Mouse (Mus musculus): Measurements from ENCODE around the gene Nek11. TPM values are rescaled to one million over a fixed set of nuclear protein-coding genes. Genes with fewer than 3 reads are reported as not detected.

Nek11 gene
- polyA plus RNA-seq, 1 experiment from 2014 or later = 0.15 TPM

DNA sequence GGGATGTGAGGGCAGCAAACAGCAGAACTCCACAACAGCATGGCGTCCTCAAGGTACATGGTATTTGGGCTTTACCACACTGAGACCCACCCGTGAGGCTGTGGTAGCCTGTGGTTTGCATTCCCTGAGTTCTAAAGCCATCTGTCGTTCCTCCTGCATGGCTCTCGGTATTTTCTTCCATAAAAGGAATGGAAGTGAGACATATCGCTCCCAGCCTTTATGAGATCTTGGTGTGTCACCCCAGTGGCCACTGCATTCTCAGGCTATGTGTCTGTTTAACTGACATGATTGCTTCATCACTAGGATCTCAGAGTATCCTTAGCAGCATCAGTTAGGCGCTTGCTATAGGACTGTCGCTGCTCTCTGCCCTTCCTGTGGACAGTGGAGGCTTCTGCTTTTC is 18.9 kb downstream of the Nek11 start:
- no peaks in the 10 kb centered on the region for H3K36me3 ChIP-seq (ENCODE audit: control insufficient read depth, insufficient read depth, low read length)
- WGBS = 69% methylated on average over 7 of the region's 7 CpGs
- H3K27ac ChIP-seq (ENCODE audit: low read length) = no peak overlapping the region
- no peaks in the 10 kb centered on the region for H3K27me3 ChIP-seq (replicated peaks; ENCODE audit: control insufficient read depth, insufficient read depth, low read length)
- H3K4me2 ChIP-seq (ENCODE audit: low read depth, low read length) = no peak overlapping the region
- ATAC-seq = no peak
- no peaks in the 10 kb centered on the region for H3K4me1 ChIP-seq (ENCODE audit: control insufficient read depth, insufficient read depth, low read length)
- no peak overlapping the region for H3K4me3 ChIP-seq (ENCODE audit: low read length)
- H3K9me3 ChIP-seq (ENCODE audit: control insufficient read depth, low read length) = no peaks in the 10 kb centered on the region
- no peak overlapping the region for H3K9ac ChIP-seq (ENCODE audit: low read depth, low read length)

DNA sequence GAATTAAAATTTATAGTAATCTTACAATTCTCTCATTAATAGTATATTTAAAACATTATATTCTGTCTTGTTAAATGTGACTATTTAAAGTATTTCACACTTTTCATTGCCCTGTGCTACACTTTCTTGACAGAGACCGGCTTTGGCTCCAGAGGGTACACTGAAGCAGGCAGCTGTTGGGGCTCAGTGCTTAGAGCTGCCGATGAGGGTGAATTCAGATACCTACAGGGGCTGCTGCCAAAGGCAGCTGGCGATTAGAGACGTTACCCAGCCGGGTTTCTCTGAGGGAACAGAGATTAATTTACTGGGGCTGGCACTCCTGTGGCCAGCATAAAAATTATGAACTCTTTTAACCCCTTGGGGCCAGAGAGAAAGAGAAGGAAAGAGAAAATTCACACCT is 21.0 kb downstream of the Nek11 start:
- WGBS = 50% methylated on average over 5 of the region's 5 CpGs
- H3K9me3 ChIP-seq (ENCODE audit: control insufficient read depth, low read length) = no peaks in the 10 kb centered on the region
- no peak overlapping the region for H3K9ac ChIP-seq (ENCODE audit: low read depth, low read length)
- ATAC-seq = no peak
- H3K4me1 ChIP-seq (ENCODE audit: control insufficient read depth, insufficient read depth, low read length) = no peaks in the 10 kb centered on the region
- H3K27ac ChIP-seq (ENCODE audit: low read length) = no peak overlapping the region
- no peaks in the 10 kb centered on the region for H3K27me3 ChIP-seq (replicated peaks; ENCODE audit: control insufficient read depth, insufficient read depth, low read length)
- H3K4me3 ChIP-seq (ENCODE audit: low read length) = no peak overlapping the region
- H3K36me3 ChIP-seq (ENCODE audit: control insufficient read depth, insufficient read depth, low read length) = no peaks in the 10 kb centered on the region
- no peak overlapping the region for H3K4me2 ChIP-seq (ENCODE audit: low read depth, low read length)

DNA sequence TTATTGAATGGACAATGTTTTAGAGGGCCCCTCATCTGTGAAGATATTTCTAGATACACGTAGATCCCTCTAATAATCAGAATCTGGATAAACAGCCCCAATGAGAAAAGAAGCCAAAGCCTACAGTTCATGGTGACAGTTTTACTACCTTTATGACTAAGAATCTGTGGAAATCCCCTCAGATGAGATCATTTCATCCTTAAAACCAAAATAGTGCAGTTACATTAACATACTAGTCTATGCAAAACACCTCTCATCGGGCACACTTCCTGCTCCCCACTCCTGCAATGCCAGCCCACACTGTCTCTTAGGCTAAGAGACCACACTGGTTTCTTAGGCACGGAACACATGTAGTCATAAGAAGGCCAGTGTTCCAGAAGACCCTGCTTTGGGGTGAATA is 26.7 kb downstream of the Nek11 start:
- Histone ChIP-seq H3K4me1 (ENCODE audit: control insufficient read depth, insufficient read depth, low read length) (no peaks in the 10 kb centered on the region), H3K9ac (ENCODE audit: low read depth, low read length) (no peak overlapping the region)
- WGBS = 81% methylated on average over 3 of the region's 3 CpGs

DNA sequence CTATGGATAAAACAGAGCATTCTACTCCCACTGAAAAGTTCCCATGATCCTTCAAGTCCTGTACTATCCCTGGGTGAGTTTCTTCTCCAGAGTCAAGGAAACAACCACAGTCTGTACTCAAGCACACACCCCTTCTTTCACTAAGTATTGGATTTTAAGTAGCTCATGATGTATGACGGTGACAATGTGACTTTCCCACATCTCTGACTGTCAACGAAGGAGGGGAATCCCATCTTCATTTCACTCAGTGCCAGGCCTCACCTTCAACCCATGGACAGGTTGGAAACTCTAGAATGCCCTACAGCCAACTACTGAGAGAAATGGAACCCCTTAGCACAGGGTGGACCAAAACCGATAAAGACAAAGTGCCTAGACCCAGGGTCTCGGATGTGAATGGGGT is 29.1 kb downstream of the Nek11 start:
- H3K9me3 ChIP-seq (ENCODE audit: control insufficient read depth, low read length) = no peaks in the 10 kb centered on the region
- no peak overlapping the region for H3K4me3 ChIP-seq (ENCODE audit: low read length)
- H3K36me3 ChIP-seq (ENCODE audit: control insufficient read depth, insufficient read depth, low read length) = no peaks in the 10 kb centered on the region
- no peaks in the 10 kb centered on the region for H3K27me3 ChIP-seq (replicated peaks; ENCODE audit: control insufficient read depth, insufficient read depth, low read length)
- H3K9ac ChIP-seq (ENCODE audit: low read depth, low read length) = no peak overlapping the region
- H3K4me2 ChIP-seq (ENCODE audit: low read depth, low read length) = no peak overlapping the region
- ATAC-seq = no peak
- no peak overlapping the region for H3K27ac ChIP-seq (ENCODE audit: low read length)
- 94% methylated on average over 4 of the region's 4 CpGs for WGBS
- H3K4me1 ChIP-seq (ENCODE audit: control insufficient read depth, insufficient read depth, low read length) = no peaks in the 10 kb centered on the region

More for the DNA sequence above, 26.7 kb downstream of the Nek11 start:
- no peak for ATAC-seq
- Histone ChIP-seq H3K36me3 (ENCODE audit: control insufficient read depth, insufficient read depth, low read length) (no peaks in the 10 kb centered on the region), H3K9me3 (ENCODE audit: control insufficient read depth, low read length) (no peaks in the 10 kb centered on the region), H3K27ac (ENCODE audit: low read length) (no peak overlapping the region), H3K4me3 (ENCODE audit: low read length) (no peak overlapping the region), H3K27me3 (replicated peaks; ENCODE audit: control insufficient read depth, insufficient read depth, low read length) (no peaks in the 10 kb centered on the region), H3K4me2 (ENCODE audit: low read depth, low read length) (no peak overlapping the region)

DNA sequence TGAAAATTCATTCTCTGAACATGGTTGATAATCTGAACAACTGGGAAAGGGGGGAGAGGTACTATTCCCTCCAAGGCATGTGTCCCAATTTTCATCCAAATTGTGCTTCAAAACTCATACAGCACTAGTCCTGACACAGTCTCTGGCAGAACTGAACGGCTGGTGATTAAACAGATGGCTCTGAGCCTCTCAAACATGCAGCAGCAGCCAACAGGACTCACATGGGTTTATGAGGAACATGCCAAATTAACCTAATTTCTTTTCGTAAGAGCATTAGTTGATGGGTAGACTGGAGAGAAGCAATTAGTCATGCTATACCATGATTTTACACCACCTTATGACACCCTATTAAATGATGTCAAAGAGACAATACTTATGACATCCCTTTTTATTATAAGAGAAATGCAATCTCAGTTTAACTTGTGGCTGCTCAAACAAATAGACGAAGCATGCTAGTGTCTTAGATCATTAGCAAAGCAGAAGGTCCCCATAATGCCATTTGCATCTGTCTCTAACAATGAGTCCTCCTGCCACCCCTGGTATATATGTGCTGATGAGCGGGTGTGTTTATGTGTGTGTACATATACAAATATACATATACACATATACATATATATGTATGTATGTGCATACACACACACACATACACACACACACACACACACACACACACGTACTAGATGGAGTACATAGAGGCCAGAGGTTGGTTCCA is 31.6 kb downstream of the Nek11 start:
- Histone ChIP-seq H3K9ac (ENCODE audit: low read depth, low read length) (no peak overlapping the region), H3K4me3 (ENCODE audit: low read length) (no peak overlapping the region), H3K27me3 (replicated peaks; ENCODE audit: control insufficient read depth, insufficient read depth, low read length) (no peaks in the 10 kb centered on the region), H3K27ac (ENCODE audit: low read length) (no peak overlapping the region), H3K4me1 (ENCODE audit: control insufficient read depth, insufficient read depth, low read length) (no peaks in the 10 kb centered on the region), H3K9me3 (ENCODE audit: control insufficient read depth, low read length) (no peaks in the 10 kb centered on the region), H3K36me3 (ENCODE audit: control insufficient read depth, insufficient read depth, low read length) (no peaks in the 10 kb centered on the region), H3K4me2 (ENCODE audit: low read depth, low read length) (no peak overlapping the region)
- no peak for ATAC-seq
- 83% methylated on average over 5 of the region's 5 CpGs for WGBS

DNA sequence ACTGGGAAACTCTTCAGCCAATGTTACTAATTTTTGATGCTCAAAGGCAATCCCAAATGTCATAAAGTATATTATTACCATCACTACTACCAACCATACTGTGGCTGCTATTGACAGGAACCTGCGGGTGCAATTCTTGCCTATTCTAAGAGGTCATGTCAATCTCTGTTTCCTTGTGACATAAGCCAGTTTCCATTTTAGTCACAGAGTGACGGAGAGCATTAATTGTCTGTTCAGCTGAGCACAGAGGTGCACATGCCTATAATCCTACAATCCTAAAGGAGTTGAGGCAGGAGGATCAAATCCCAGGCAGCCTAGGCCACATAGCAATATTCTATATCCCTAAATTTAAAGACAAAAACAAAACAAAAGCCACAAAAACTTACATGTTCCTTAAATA is 33.1 kb downstream of the Nek11 start:
- Histone ChIP-seq H3K9ac (ENCODE audit: low read depth, low read length) (no peak overlapping the region), H3K27me3 (replicated peaks; ENCODE audit: control insufficient read depth, insufficient read depth, low read length) (no peaks in the 10 kb centered on the region), H3K4me2 (ENCODE audit: low read depth, low read length) (no peak overlapping the region), H3K4me3 (ENCODE audit: low read length) (no peak overlapping the region), H3K36me3 (ENCODE audit: control insufficient read depth, insufficient read depth, low read length) (no peaks in the 10 kb centered on the region), H3K4me1 (ENCODE audit: control insufficient read depth, insufficient read depth, low read length) (no peaks in the 10 kb centered on the region), H3K27ac (ENCODE audit: low read length) (no peak overlapping the region), H3K9me3 (ENCODE audit: control insufficient read depth, low read length) (no peaks in the 10 kb centered on the region)
- no peak for ATAC-seq
- WGBS = 78% methylated on average over 2 of the region's 2 CpGs

DNA sequence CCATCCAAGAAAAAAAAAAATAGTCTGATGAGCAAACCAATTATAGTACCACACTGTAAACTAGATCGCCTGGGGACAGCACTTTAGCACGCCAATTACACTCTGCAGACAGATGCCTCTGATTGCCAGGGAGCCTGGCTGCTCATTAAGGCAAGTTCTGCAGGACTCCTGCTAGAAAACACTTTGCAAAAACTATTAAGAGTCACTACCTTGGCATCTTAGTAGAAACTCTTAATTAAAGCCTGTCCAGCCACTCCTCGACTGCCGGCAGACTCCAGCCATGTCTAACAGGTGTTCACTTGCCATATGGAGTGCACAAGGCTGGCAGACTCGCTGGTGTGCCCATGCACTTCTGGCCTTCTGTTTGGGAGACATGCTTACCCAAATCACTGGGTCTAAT is 46.3 kb downstream of the Nek11 start:
- Histone ChIP-seq H3K36me3 (ENCODE audit: control insufficient read depth, insufficient read depth, low read length) (no peaks in the 10 kb centered on the region), H3K4me1 (ENCODE audit: control insufficient read depth, insufficient read depth, low read length) (no peaks in the 10 kb centered on the region), H3K4me2 (ENCODE audit: low read depth, low read length) (no peak overlapping the region), H3K9me3 (ENCODE audit: control insufficient read depth, low read length) (no peaks in the 10 kb centered on the region), H3K9ac (ENCODE audit: low read depth, low read length) (no peak overlapping the region), H3K27me3 (replicated peaks; ENCODE audit: control insufficient read depth, insufficient read depth, low read length) (no peaks in the 10 kb centered on the region), H3K27ac (ENCODE audit: low read length) (no peak overlapping the region), H3K4me3 (ENCODE audit: low read length) (no peak overlapping the region)
- 72% methylated on average over 5 of the region's 5 CpGs for WGBS
- no peak for ATAC-seq

DNA sequence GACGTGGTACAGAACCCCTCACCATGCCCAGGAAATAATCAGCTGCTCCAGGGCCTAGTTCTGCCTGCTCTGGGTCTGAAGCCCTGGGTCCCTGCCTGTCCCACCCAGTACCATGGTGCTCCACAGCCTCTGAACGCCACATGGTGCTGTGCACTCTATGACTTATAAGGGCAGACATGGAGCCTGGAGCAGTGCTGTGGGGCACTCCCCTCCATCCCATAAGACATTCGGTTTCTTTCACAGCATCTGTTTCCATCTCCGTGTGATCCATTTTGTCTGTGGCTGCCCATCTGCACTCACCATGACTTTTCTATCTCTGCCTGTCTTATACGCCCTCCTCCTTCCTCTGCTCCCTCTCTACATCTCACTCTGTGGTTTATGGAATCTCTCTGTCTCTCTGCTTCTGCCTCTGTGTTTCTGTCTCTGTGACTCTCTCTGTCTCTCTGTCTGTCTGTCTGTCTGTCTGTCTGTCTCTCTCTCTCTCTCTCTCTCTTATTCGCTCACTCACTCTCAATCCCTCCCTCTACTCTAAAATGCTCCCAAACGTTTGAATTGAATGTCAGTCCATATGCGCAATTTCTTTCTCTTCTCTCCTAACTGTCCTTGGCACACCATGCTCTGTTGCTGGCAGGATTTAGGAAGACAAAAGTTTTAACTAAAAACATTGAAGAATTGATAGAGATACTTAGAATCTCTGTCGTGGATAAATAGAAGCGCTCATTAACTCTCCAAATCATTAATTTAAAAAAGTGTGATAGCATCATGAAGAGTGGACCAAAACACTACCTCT is 46.9 kb downstream of the Nek11 start:
- no peak for ATAC-seq
- 75% methylated on average over 10 of the region's 10 CpGs for WGBS
- Histone ChIP-seq H3K4me1 (ENCODE audit: control insufficient read depth, insufficient read depth, low read length) (no peaks in the 10 kb centered on the region), H3K36me3 (ENCODE audit: control insufficient read depth, insufficient read depth, low read length) (no peaks in the 10 kb centered on the region), H3K4me3 (ENCODE audit: low read length) (no peak overlapping the region), H3K9me3 (ENCODE audit: control insufficient read depth, low read length) (no peaks in the 10 kb centered on the region), H3K4me2 (ENCODE audit: low read depth, low read length) (no peak overlapping the region), H3K27me3 (replicated peaks; ENCODE audit: control insufficient read depth, insufficient read depth, low read length) (no peaks in the 10 kb centered on the region), H3K27ac (ENCODE audit: low read length) (no peak overlapping the region), H3K9ac (ENCODE audit: low read depth, low read length) (no peak overlapping the region)

DNA sequence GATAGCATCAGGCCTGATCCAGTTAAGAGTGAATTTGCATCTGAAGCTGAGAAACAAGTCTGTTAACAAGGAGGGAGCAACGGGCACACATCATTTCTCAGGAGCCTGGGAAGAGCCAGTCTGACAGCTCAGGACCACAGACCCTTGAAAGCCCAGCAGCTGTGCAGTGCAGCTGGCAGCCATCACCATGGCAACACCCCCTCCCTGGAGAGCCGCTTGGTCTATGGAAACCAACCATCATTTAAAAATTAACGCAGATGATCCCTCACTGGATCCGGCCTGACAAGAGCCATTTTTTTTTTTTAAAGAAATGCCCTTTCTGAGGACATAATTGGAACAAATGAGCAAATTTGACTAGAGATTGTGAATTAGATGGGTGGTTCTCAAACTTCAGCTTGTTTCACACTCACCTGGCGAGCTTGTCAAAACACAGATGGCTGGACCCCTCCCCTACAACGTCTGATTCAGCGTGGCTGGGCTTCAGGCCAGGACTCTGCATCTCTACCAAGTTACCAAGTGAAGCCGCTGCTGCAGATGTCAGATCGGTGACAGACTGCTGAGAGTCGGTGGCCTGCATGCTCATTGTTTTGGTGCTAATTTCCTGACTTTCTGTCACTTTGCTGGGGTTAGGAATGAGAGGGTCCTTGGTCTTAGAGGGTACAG is 52.2 kb downstream of the Nek11 start:
- ATAC-seq = no peak
- WGBS = 54% methylated on average over 10 of the region's 10 CpGs
- H3K4me1 ChIP-seq (ENCODE audit: control insufficient read depth, insufficient read depth, low read length) = no peaks in the 10 kb centered on the region

More for the DNA sequence above, 52.2 kb downstream of the Nek11 start:
- Histone ChIP-seq H3K9me3 (ENCODE audit: control insufficient read depth, low read length) (no peaks in the 10 kb centered on the region), H3K9ac (ENCODE audit: low read depth, low read length) (no peak overlapping the region), H3K27ac (ENCODE audit: low read length) (no peak overlapping the region; the same call in 1 of the 2 replicates), H3K4me2 (ENCODE audit: low read depth, low read length) (no peak overlapping the region), H3K36me3 (ENCODE audit: control insufficient read depth, insufficient read depth, low read length) (no peaks in the 10 kb centered on the region), H3K27me3 (replicated peaks; ENCODE audit: control insufficient read depth, insufficient read depth, low read length) (no peaks in the 10 kb centered on the region), H3K4me3 (ENCODE audit: low read length) (no peak overlapping the region)

Data from intestine, embryonic 16.5 days (tissue).